In the genomic region with DNA sequence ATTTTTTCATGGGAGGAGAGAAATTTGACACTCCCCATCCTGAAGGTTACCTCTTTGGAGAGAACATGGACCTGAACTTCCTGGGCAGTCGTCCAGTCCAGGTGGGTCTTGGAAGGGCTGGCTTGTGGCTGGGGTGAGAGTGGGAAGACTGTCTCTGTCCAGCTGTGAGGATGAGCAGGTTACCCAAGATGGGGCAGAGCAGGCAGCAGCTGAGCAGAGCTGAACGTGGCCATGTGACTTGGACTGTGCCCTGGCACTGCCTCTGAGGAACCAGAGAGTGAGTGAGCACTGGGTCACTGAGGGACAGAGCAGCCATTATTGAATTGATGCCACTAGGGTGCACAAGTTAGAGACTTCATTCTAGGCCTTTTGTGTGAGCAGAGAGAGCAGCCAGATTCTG, we compare ENCODE assay signal across 14 mouse cellular contexts. TPM values are rescaled to one million over a fixed set of nuclear protein-coding genes. Genes with fewer than 3 reads are reported as not detected.
DNase-seq lines count a peak whose midpoint lies in the region; ATAC-seq and TF ChIP-seq lines count a peak whose summit lies in the region.
"Had no signal": no experiment of that assay in that cellular context is flagged by ENCODE, and none has a peak within 500 bp of the region (broad histone marks: within the 10 kb centered on the region; RNA-seq: fewer than 3 reads in every experiment).

No protein-coding gene starts in this region.

- no peak overlapping the region for H3K4me3 ChIP-seq in embryonic facial prominence, embryonic 12.5 days
- no peak overlapping the region for H3K4me3 ChIP-seq in embryonic facial prominence, embryonic 10.5 days
- no peak overlapping the region for H3K4me3 ChIP-seq in midbrain, postnatal 0 days (ENCODE audit: low read depth, low read length)
- H3K4me3 ChIP-seq in midbrain, embryonic 11.5 days (ENCODE audit: low read depth, low read length): no peak overlapping the region
- H3K4me3 ChIP-seq in olfactory bulb, adult 2 months (ENCODE audit: insufficient read depth, low read depth, low read length): no peak overlapping the region
- H3K4me3 ChIP-seq in forebrain, embryonic 13.5 days: no peak overlapping the region
- H3K4me3 ChIP-seq: heart, embryonic 10.5 days; hindbrain, embryonic 10.5 days; liver, embryonic 13.5 days had no signal

- no peaks in the 10 kb centered on the region for H3K27me3 ChIP-seq in embryonic facial prominence, embryonic 12.5 days
- no peaks in the 10 kb centered on the region for H3K27me3 ChIP-seq in embryonic facial prominence, embryonic 10.5 days (replicated peaks; ENCODE audit: low read depth, poor library complexity, severe bottlenecking)
- H3K27me3 ChIP-seq in midbrain, postnatal 0 days (ENCODE audit: insufficient read depth, low read length): no peaks in the 10 kb centered on the region
- no peaks in the 10 kb centered on the region for H3K27me3 ChIP-seq in midbrain, embryonic 11.5 days (ENCODE audit: control insufficient read depth, insufficient read depth, low read length)
- H3K27me3 ChIP-seq in forebrain, embryonic 13.5 days: no peaks in the 10 kb centered on the region
- H3K27me3 ChIP-seq: liver, embryonic 13.5 days had no signal

- no peak overlapping the region for H3K4me2 ChIP-seq in embryonic facial prominence, embryonic 12.5 days (replicated peaks)
- no peak overlapping the region for H3K4me2 ChIP-seq in midbrain, postnatal 0 days (ENCODE audit: low read depth, low read length, poor library complexity, severe bottlenecking)
- H3K4me2 ChIP-seq in midbrain, embryonic 11.5 days: no peak overlapping the region
- H3K4me2 ChIP-seq in forebrain, embryonic 13.5 days: no peak overlapping the region
- H3K4me2 ChIP-seq: liver, embryonic 13.5 days had no signal

- WGBS in embryonic facial prominence, embryonic 12.5 days: 63% methylated on average over 2 of the region's 2 CpGs
- WGBS in embryonic facial prominence, embryonic 10.5 days: 80% methylated on average over 2 of the region's 2 CpGs
- WGBS in midbrain, postnatal 0 days: 79% methylated on average over 2 of the region's 2 CpGs
- 79% methylated on average over 2 of the region's 2 CpGs for WGBS in midbrain, embryonic 11.5 days
- WGBS in olfactory bulb, adult 2 months: 66% methylated on average over 2 of the region's 2 CpGs
- WGBS in forebrain, embryonic 13.5 days: 77% methylated on average over 2 of the region's 2 CpGs

- H3K9me3 ChIP-seq in embryonic facial prominence, embryonic 12.5 days: no peaks in the 10 kb centered on the region
- no peaks in the 10 kb centered on the region for H3K9me3 ChIP-seq in embryonic facial prominence, embryonic 10.5 days
- no peaks in the 10 kb centered on the region for H3K9me3 ChIP-seq in midbrain, postnatal 0 days (ENCODE audit: low read length)
- H3K9me3 ChIP-seq in midbrain, embryonic 11.5 days (ENCODE audit: control insufficient read depth, low read length): no peaks in the 10 kb centered on the region
- no peaks in the 10 kb centered on the region for H3K9me3 ChIP-seq in forebrain, embryonic 13.5 days (replicated peaks)
- H3K9me3 ChIP-seq: G1E; heart, embryonic 10.5 days; hindbrain, embryonic 10.5 days; liver, embryonic 13.5 days had no signal

- no peak for TF ChIP-seq POLR2A in olfactory bulb, adult 2 months (IDR thresholded peaks at IDR 0.05; ENCODE audit: insufficient read depth, low read depth, low read length)

- peaks cover 14% of the 10 kb centered on the region for H3K4me1 ChIP-seq in embryonic facial prominence, embryonic 12.5 days
- H3K4me1 ChIP-seq in embryonic facial prominence, embryonic 10.5 days: peaks cover 15% of the 10 kb centered on the region
- no peaks in the 10 kb centered on the region for H3K4me1 ChIP-seq in midbrain, postnatal 0 days (ENCODE audit: insufficient read depth, low read length)
- H3K4me1 ChIP-seq in midbrain, embryonic 11.5 days (ENCODE audit: control insufficient read depth, insufficient read depth, low read length): no peaks in the 10 kb centered on the region
- peaks cover 14% of the 10 kb centered on the region for H3K4me1 ChIP-seq in olfactory bulb, adult 2 months (ENCODE audit: control insufficient read depth, insufficient read depth, low read length)
- no peaks in the 10 kb centered on the region for H3K4me1 ChIP-seq in forebrain, embryonic 13.5 days

- no peak for TF ChIP-seq CTCF in midbrain, postnatal 0 days (IDR thresholded peaks at IDR 0.05)
- no peak for TF ChIP-seq CTCF in olfactory bulb, adult 2 months (IDR thresholded peaks at IDR 0.05; ENCODE audit: insufficient read depth, low read depth, low read length)

- peaks cover 34% of the 10 kb centered on the region for H3K36me3 ChIP-seq in embryonic facial prominence, embryonic 12.5 days
- peaks cover 42% of the 10 kb centered on the region for H3K36me3 ChIP-seq in embryonic facial prominence, embryonic 10.5 days (replicated peaks)
- H3K36me3 ChIP-seq in midbrain, postnatal 0 days (ENCODE audit: insufficient read depth, low read length): peaks cover 32% of the 10 kb centered on the region
- H3K36me3 ChIP-seq in midbrain, embryonic 11.5 days (ENCODE audit: control insufficient read depth, insufficient read depth, low read length): no peaks in the 10 kb centered on the region
- H3K36me3 ChIP-seq in forebrain, embryonic 13.5 days (ENCODE audit: poor library complexity, severe bottlenecking): peaks cover 41% of the 10 kb centered on the region

- DNase-seq in embryonic facial prominence, embryonic 10.5 days (ENCODE audit: low spot score): no peak
- peak; percentile 25 for DNase-seq in kidney, postnatal 14 days
- DNase-seq in kidney, adult 18-20 months: no peak
- DNase-seq in midbrain, postnatal 0 days (ENCODE audit: low spot score): peak; percentile 29
- DNase-seq in midbrain, embryonic 11.5 days (ENCODE audit: low spot score, missing footprints): no peak
- DNase-seq: cerebellum, postnatal 36 days; thymus, adult 2 months had no signal

- no peak overlapping the region for H3K27ac ChIP-seq in embryonic facial prominence, embryonic 12.5 days
- H3K27ac ChIP-seq in embryonic facial prominence, embryonic 10.5 days (replicated peaks): no peak overlapping the region
- no peak overlapping the region for H3K27ac ChIP-seq in midbrain, postnatal 0 days (ENCODE audit: low read depth, low read length)
- no peak overlapping the region for H3K27ac ChIP-seq in midbrain, embryonic 11.5 days (ENCODE audit: low read depth, low read length)
- 0 out of 2 replicates have a peak overlapping the region, but pooled peaks have one; percentile 17 for H3K27ac ChIP-seq in olfactory bulb, adult 2 months (ENCODE audit: insufficient read depth, low read depth, low read length)
- H3K27ac ChIP-seq in forebrain, embryonic 13.5 days: no peak overlapping the region
- H3K27ac ChIP-seq: heart, embryonic 10.5 days; hindbrain, embryonic 10.5 days; liver, embryonic 13.5 days had no signal

- ATAC-seq in embryonic facial prominence, embryonic 12.5 days (ENCODE audit: insufficient number of reproducible peaks, insufficient read depth, low FRiP score, low TSS enrichment): 0 out of 2 replicates have a peak, but pooled peaks have one; percentile 47
- ATAC-seq in midbrain, postnatal 0 days (ENCODE audit: low FRiP score): no peak
- ATAC-seq in midbrain, embryonic 11.5 days (ENCODE audit: low FRiP score): no peak
- no peak for ATAC-seq in forebrain, embryonic 13.5 days

- H3K9ac ChIP-seq in embryonic facial prominence, embryonic 12.5 days: no peak overlapping the region
- no peak overlapping the region for H3K9ac ChIP-seq in midbrain, postnatal 0 days (replicated peaks; ENCODE audit: low read length, poor library complexity, severe bottlenecking)
- H3K9ac ChIP-seq in midbrain, embryonic 11.5 days (ENCODE audit: low read length): no peak overlapping the region
- no peak overlapping the region for H3K9ac ChIP-seq in forebrain, embryonic 13.5 days
- H3K9ac ChIP-seq: liver, embryonic 13.5 days had no signal

RNA-seq across cellular contexts. Expression of a gene that starts 21.3 kb away (rescaled TPM):
- 91.9 and 93.4 TPM in 2 replicates for polyA plus RNA-seq in embryonic facial prominence, embryonic 12.5 days (2016; fragmentation: Nextera tagmentation; extraction: Ambion mirVana)
- polyA plus RNA-seq in embryonic facial prominence, embryonic 10.5 days (2016; fragmentation: Nextera tagmentation; extraction: Ambion mirVana): 64.9 and 72.0 TPM in 2 replicates
- 199 and 221 TPM in 2 replicates for total RNA-seq in midbrain, postnatal 0 days (2014; rRNA removed)
- polyA plus RNA-seq in midbrain, postnatal 0 days (2015; fragmentation: Nextera tagmentation; extraction: Ambion mirVana): 117 and 127 TPM in 2 replicates
- 63.8 and 66.9 TPM in 2 replicates for polyA plus RNA-seq in midbrain, embryonic 11.5 days (2014; fragmentation: Nextera tagmentation; extraction: Ambion mirVana)
- polyA plus RNA-seq in olfactory bulb, adult 2 months (2012; ENCODE audit: insufficient read depth, insufficient read length, low replicate concordance, missing spikeins): 248 TPM in 1 of 2 replicates, not detected in the other
- polyA plus RNA-seq in forebrain, embryonic 13.5 days (2015; fragmentation: Nextera tagmentation; extraction: Ambion mirVana): 79.0 and 86.4 TPM in 2 replicates

RNA-seq across cellular contexts. Expression of a gene that starts 27.3 kb away (rescaled TPM):
- 31.2 and 32.7 TPM in 2 replicates for polyA plus RNA-seq in embryonic facial prominence, embryonic 12.5 days (2016; fragmentation: Nextera tagmentation; extraction: Ambion mirVana)
- 44.0 and 46.2 TPM in 2 replicates for polyA plus RNA-seq in embryonic facial prominence, embryonic 10.5 days (2016; fragmentation: Nextera tagmentation; extraction: Ambion mirVana)
- total RNA-seq in midbrain, postnatal 0 days (2014; rRNA removed): 30.3 and 35.0 TPM in 2 replicates
- 79.9 and 82.5 TPM in 2 replicates for polyA plus RNA-seq in midbrain, postnatal 0 days (2015; fragmentation: Nextera tagmentation; extraction: Ambion mirVana)
- polyA plus RNA-seq in midbrain, embryonic 11.5 days (2014; fragmentation: Nextera tagmentation; extraction: Ambion mirVana): 22.1 and 22.2 TPM in 2 replicates
- polyA plus RNA-seq in olfactory bulb, adult 2 months (2012; ENCODE audit: insufficient read depth, insufficient read length, low replicate concordance, missing spikeins): not detected in 2 replicates
- polyA plus RNA-seq in forebrain, embryonic 13.5 days (2015; fragmentation: Nextera tagmentation; extraction: Ambion mirVana): 33.9 and 35.1 TPM in 2 replicates

RNA-seq across cellular contexts. Expression of a gene that starts 31.2 kb away (rescaled TPM):
- polyA plus RNA-seq in embryonic facial prominence, embryonic 12.5 days (2016; fragmentation: Nextera tagmentation; extraction: Ambion mirVana): 171 and 177 TPM in 2 replicates
- 139 and 151 TPM in 2 replicates for polyA plus RNA-seq in embryonic facial prominence, embryonic 10.5 days (2016; fragmentation: Nextera tagmentation; extraction: Ambion mirVana)
- total RNA-seq in midbrain, postnatal 0 days (2014; rRNA removed): 46.7 and 48.6 TPM in 2 replicates
- 103 and 117 TPM in 2 replicates for polyA plus RNA-seq in midbrain, postnatal 0 days (2015; fragmentation: Nextera tagmentation; extraction: Ambion mirVana)
- polyA plus RNA-seq in midbrain, embryonic 11.5 days (2014; fragmentation: Nextera tagmentation; extraction: Ambion mirVana): 120 and 132 TPM in 2 replicates
- polyA plus RNA-seq in olfactory bulb, adult 2 months (2012; ENCODE audit: insufficient read depth, insufficient read length, low replicate concordance, missing spikeins): not detected in 2 replicates
- polyA plus RNA-seq in forebrain, embryonic 13.5 days (2015; fragmentation: Nextera tagmentation; extraction: Ambion mirVana): 134 and 142 TPM in 2 replicates

RNA-seq across cellular contexts. Expression of a gene that starts 56.6 kb away (rescaled TPM):
- 64.3 and 69.2 TPM in 2 replicates for polyA plus RNA-seq in embryonic facial prominence, embryonic 12.5 days (2016; fragmentation: Nextera tagmentation; extraction: Ambion mirVana)
- 45.3 and 45.8 TPM in 2 replicates for polyA plus RNA-seq in embryonic facial prominence, embryonic 10.5 days (2016; fragmentation: Nextera tagmentation; extraction: Ambion mirVana)
- 36.7 and 62.2 TPM in 2 replicates for total RNA-seq in midbrain, postnatal 0 days (2014; rRNA removed)
- polyA plus RNA-seq in midbrain, postnatal 0 days (2015; fragmentation: Nextera tagmentation; extraction: Ambion mirVana): 44.3 and 46.9 TPM in 2 replicates
- polyA plus RNA-seq in midbrain, embryonic 11.5 days (2014; fragmentation: Nextera tagmentation; extraction: Ambion mirVana): 39.8 and 42.4 TPM in 2 replicates
- not detected in 2 replicates for polyA plus RNA-seq in olfactory bulb, adult 2 months (2012; ENCODE audit: insufficient read depth, insufficient read length, low replicate concordance, missing spikeins)
- polyA plus RNA-seq in forebrain, embryonic 13.5 days (2015; fragmentation: Nextera tagmentation; extraction: Ambion mirVana): 64.1 and 75.8 TPM in 2 replicates

Comparison
In these comparisons a context has a peak if more than half of its experiments do, and no peak if none do; other contexts are left out.
1. DNase-seq: peak in kidney, postnatal 14 days (single experiment) and midbrain, postnatal 0 days (single experiment); none in embryonic facial prominence, embryonic 10.5 days (single experiment), kidney, adult 18-20 months (single experiment) and midbrain, embryonic 11.5 days (single experiment).